Mouse (Mus musculus) CD4-positive, CD25-positive, alpha-beta regulatory T cell, adult 2 months (primary cell): ENCODE measurements around the gene Tacc3.

ENCODE experiments used
- DNase-seq: peaks from one replicate; pipeline ENCODE4 v3.0.0-alpha.2; 2012; ENCODE audit warnings: low read depth, low spot score

Gene Tacc3

GRCm38 (mm10) chr5:33655251-33655840 lies 2.6 kb upstream of the Tacc3 start:
- DNase-seq, result no peak

GRCm38 (mm10) chr5:33656739-33657138 lies 1.2 kb upstream of the Tacc3 start:
- DNase-seq, result no peak

GRCm38 (mm10) chr5:33657251-33657786 lies 609 bp upstream of the Tacc3 start:
- DNase-seq, result peak; percentile 84

GRCm38 (mm10) chr5:33658664-33659050 lies 729 bp downstream of the Tacc3 start:
- no peak for DNase-seq

DNA sequence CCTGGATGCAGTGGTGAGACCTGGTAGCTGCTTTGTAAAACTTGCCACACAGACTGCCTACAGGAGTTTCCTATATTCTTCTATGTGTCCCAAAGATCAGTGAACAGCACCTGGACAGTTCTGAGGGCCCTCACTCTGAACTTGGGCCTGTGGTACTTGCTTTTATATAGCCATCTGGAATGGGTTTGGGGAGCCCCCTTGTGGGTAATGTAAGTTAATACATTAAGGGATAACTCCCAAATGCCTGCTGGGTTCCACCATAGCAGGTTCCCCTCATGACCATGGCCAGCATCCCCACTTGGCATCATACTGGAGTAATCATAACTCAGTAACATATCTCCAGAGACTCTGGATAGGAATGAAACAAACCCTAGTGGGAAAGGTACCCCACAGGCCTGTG lies 10.3 kb downstream of the Tacc3 start:
- DNase-seq, result peak; percentile 75

DNA sequence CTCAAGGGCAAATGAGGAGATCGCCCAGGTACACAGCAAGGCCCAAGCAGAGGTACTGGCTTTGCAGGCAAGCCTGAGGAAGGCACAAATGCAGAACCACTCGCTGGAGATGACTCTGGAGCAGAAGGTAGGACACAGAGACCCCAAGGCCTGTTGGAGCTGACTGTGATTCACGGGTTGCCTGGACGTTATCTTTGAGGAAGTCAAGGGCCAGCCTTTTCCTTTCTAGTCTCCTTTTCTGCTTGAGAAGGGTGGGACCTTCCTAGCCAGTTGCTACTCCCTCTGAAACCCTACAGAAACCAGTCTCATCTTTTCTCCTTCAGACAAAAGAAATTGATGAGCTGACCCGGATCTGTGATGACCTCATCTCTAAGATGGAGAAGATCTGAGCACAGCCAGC lies 13.7 kb downstream of the Tacc3 start:
- no peak for DNase-seq

DNA sequence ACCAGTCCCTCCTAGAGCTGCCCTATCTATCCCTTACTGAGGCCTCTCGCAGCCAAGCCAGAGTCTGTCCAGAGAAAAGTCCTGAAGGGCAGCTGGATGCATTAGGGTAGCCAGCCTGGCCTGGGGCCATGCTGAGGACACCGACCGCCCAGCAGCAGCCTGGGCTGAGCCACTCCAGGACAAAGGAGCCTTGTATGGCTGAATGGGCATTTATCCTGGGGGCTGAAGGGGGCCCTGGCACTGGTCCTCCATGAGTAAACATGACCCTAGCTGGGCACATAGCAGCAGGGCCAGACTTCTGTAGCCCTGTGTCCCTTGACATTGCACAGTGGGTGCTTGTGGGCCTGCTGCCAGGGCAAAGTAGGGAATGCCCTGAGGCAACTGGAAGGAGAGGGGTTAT lies 16.5 kb downstream of the Tacc3 start:
- DNase-seq, result no peak

DNA sequence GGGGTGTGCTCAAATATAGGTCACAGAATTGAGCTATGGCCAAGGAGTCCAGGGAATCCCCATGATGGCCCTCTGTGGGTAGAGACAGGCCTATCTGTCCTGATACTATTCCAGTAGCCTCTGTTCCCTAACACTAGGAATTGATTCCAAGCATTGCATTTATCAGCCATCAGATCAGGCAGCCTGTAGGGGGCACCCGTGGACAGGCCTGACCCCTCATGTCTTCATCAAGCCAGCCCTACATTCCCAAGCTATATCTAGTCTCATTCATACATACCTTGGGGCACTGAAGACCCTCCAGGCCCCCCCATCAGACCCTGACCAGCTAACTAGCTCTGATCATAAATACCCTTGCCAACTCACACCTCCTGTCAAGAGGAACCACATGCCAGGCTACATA lies 18.0 kb downstream of the Tacc3 start:
- peak; percentile 54 for DNase-seq

GRCm38 (mm10) chr5:33678244-33678643 lies 20.3 kb downstream of the Tacc3 start:
- no peak for DNase-seq

- DNase-seq, result peak; percentile 18
Measured at GRCm38 (mm10) chr5:33681044-33681443, 23.1 kb downstream of the Tacc3 start.

DNA sequence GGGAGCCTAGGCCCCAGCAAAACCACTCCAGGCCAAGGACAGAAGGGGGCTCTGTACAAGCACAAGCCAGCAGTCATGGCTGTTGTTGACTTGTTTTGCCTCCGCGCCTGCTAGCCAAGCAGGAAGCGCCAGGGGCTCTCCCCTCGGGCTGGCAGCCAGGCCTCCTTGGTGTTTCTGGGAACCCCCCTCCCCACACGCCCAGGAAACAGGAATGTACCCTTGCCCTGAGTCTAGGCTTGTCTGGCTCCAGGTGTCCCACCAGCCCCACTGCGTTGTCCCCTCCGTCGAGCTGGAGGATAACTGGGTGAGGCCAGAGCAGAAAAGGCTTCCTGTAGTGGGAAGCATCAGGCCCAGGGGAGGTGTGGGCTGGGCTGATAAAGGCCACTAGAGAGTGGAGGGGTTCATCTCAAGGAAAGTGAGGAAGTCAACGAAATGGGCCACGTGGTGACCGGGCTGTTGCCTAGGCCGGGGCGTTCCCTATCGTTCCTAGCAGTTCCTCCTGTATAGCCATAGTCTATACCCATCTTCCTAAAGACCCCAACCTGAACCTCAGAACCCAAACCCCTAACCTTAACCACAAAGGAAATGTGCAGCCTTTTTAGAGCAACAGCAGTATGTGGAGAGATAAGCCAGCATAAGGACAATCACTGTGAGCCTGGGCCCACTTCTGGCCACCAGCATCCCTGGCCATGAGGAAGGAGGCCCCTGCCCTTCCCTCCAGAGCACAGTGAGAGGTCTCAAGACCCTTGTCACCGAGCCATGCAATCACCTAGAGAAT lies 23.9 kb downstream of the Tacc3 start:
- DNase-seq, result peak; percentile 48

DNA sequence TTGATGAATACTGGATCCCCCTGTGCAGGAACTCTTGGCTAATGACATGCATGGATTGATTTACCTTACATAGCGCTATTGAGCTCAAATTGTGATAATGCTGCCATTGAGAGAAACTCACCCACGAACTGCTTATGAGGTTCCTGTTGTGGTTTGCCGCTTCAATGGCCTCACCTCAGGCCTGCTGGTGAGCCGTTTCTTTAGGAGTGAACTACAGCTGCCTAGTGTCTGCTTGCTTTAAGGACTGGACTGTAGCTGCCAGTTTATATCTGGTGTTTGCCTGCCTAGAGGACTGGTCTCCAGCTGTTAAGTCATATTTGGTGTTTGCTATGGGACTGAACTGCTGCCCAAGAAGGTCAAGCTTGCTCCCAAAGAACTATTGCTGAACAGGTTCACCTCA lies 25.0 kb downstream of the Tacc3 start:
- DNase-seq, result no peak

- peak; percentile 40 for DNase-seq
Measured at GRCm38 (mm10) chr5:33683897-33684652, 26.1 kb downstream of the Tacc3 start.

DNA sequence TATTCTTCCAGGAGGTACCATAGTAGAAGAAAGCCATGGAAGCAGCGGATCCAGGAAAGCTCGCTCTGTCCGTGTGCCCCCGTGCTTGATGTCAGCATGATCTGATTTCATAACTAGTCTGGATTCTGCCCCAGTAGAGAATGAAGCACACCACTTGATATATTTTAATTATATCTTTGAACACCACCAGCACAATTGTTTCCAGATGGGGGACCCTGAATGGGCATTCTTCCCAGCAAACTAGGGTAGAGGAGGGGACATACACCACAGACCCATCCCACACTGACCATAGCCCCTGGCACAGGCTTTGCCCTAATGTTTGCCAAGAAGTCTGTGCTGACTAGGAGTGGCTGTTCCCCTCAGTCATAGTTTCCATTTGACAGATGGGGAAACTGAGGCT lies 27.0 kb downstream of the Tacc3 start:
- no peak for DNase-seq

DNA sequence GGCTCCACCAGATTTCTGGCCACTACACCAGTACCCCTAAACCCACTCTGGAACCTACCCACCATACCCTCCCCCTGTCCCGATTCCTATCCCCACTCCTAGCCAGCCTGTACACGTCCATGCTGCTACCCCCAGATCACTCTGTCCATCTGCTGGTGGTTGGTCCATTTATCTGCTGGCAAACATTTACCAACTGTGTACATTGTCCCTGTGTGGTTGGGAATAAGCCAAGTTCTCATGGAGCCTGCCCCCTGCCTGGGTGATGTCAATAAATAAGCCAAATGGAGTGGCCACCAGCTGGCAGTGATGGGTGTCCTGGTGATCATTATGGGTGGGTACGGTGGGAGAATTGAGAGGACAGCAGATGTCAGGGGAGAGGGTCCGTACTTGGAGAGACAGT lies 29.2 kb downstream of the Tacc3 start:
- no peak for DNase-seq

- DNase-seq, result no peak
Measured at GRCm38 (mm10) chr5:33688278-33689220, 30.6 kb downstream of the Tacc3 start.

- no peak for DNase-seq
Measured at GRCm38 (mm10) chr5:33689221-33689844, 31.4 kb downstream of the Tacc3 start.

GRCm38 (mm10) chr5:33689852-33690645 lies 32.1 kb downstream of the Tacc3 start:
- DNase-seq, result no peak

GRCm38 (mm10) chr5:33692393-33692792 lies 34.5 kb downstream of the Tacc3 start:
- DNase-seq, result no peak

DNA sequence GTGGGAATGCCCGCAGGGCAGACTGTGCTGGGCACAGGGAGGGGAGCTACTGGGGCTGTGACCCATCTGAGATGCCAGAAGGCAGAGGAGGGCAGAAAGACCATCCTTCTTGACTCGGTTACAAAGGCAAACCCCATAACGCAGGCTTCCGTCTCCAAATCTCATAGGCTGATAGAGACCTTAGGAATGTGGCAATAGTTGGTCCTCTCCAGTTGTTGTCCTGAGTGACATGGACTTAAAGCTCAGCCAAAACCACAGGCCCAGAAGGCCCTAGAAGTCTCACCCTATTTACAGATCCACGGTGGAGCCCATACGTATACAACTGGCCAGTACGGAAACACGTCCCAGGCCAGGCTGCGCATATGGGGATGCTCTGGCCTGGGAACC lies 36.5 kb downstream of the Tacc3 start:
- no peak for DNase-seq
